Mouse (Mus musculus): ENCODE data around the gene Spg20. TPM values are rescaled to one million over a fixed set of nuclear protein-coding genes. Genes with fewer than 3 reads are reported as not detected.
A peak's percentile ranks its signal among the peaks of the same experiment; 100 is the strongest.

Gene Spg20
- 10.3 and 12.0 TPM in 2 replicates for polyA plus RNA-seq (2012)

DNA sequence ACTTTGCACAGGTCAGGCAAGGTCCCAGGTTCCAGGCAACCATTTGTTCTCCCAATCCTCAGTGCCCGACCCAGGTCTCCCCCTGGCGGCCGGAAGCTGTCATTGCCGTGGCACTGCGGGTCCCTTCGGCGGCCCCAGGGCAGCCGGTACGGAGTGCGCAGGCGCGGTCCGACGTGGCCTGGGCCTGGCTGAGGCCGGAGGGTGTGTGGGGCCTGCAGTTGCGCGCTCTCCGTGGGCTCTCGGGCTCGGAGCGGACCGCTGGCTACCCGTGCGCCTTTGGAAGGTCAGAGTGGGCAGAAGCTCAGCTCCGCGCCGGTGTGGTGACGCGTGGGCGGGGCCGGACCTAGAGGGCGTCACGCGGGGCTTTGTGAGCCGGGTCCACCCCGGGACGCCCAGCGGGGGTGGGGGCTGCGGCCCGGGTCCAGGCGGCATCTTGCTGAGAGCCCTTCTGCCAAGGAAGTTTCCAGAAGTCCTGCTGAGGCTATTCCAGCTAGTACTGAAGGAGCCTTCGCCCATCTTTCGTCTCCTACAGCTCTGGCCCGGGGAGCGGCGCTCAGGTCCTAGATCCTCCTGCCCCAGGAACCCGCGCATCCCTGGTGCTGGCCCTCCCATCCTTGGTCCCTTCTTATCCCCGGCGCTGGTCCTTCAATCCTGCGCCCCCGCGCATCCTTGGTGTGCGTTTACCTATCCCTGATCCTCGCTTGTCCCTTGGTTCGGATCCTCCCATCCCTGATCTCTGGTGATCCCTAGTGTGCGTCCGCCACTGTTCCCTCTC lies at the start of gene Spg20:
Gene Spg20 (plus strand): TSS at position 174 of the 775 bp plus-strand sequence.
- no peak for TF ChIP-seq GATA1 (IDR thresholded peaks at IDR 0.05; ENCODE audit: low read length)

DNA sequence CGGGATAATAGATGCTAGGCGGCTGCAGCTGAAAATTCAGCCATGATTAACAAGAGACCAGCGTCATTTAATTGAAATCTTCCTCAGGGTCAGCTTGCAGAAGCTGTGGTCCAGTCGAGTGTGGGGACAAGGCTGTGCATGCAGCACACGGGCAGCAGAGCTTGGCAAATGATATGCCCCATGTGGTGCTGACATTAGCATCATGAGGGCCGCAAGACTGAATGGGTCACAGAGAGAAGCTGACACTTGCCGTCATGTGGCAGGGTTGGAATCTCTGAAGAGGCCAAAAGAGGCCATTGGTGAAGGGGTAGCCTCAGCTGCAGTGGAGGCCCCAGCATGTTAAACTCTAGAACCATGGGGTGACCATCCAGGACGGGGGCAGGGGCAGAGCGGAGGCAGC lies 49.3 kb upstream of the Spg20 start:
- no peak for TF ChIP-seq GATA1 (IDR thresholded peaks at IDR 0.05; ENCODE audit: low read length)

- TF ChIP-seq GATA1 (IDR thresholded peaks at IDR 0.05; ENCODE audit: low read length) = no peak
Measured at GRCm38 (mm10) chr3:55064396-55064795, 47.5 kb upstream of the Spg20 start.

DNA sequence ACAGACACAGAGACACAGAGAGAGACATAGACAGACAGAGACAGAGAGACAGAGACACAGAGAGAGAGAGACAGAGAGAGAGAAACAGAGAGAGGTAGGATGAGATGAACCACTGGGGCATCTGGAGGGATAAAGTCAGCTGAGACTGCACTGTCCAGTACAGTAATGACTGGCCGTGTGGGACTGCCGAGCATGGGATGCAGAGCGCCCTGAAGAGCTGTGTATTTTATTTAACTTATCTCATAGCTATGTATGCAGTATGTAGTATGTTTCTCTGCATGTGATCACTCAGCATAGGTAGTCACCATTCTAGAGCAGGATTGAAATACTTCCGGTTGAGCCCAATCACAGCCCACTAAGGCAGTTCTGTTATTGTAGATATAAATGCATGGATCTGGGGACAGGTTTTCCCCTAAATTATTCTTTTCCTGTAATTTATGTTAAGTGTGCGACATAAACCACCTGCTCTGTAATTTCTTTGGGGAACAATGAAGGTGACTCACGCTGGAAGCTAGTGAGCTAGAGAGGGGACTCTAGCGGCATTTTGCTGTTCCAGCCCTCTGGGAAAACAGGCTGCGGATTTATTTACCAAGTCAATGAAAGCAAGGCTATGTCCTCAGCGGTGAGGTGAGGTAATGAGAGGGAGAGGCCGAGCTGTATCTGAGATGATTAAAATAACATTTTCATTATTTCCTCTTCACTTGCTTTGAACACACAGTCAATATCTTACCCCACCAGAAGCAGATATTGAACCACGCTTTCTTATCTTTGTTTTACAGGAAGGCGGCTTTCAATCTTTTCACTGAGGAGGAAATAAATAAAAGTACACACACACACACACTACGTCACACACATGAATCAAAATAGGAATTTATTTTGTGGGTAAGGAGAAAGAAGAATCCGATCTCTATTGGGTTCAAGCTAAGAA lies 45.9 kb upstream of the Spg20 start:
- no peak for TF ChIP-seq GATA1 (IDR thresholded peaks at IDR 0.05; ENCODE audit: low read length)

DNA sequence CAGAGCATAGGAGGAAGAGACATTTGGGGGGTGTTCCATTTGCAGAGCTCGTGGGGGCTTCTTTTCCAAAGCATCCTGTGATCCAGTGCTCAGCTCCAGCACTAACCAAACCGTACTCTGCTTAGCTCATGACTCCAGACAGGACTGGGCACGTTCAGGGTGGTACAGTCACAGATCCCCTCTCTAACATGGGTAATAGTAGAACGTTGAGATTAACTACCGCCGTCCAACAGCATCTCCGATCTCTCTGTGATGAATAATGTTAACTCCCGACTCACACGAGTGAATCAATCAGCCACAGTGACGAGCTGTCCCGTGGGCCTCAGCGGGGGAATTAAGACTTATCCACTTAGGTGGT lies 45.3 kb upstream of the Spg20 start:
- TF ChIP-seq GATA1 (IDR thresholded peaks at IDR 0.05; ENCODE audit: low read length) = no peak

DNA sequence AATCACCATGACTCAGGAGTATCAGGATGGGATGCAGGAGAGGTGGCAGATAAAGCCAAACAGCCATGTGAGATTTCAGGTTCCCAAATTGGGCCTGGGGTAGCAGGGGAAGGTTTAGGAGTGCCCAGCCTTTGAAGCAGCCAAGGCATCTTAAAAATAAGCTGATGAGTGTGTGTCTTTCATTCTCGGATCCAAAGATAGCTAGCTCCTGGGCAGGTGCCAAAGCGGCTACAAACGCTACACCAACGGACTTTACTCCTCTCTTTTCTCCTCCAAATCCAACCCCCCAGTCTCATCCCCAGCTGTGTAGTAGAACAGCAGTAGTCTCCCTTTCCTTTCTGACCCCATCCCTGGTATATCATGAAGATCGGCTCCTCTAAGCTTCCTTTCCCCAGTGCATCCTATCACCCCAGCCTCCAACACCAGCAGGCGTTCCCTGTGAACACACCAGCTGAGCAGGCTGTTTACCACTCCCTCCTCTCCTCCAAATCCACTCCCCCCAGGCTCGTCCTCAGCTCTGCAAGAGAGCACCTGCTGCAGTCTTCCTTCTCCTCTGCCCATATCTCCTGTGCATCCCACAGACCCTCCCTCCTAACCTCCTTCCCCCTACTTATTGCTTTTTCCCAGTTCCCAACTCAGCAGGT lies 44.0 kb upstream of the Spg20 start:
- no peak for TF ChIP-seq GATA1 (IDR thresholded peaks at IDR 0.05; ENCODE audit: low read length)

DNA sequence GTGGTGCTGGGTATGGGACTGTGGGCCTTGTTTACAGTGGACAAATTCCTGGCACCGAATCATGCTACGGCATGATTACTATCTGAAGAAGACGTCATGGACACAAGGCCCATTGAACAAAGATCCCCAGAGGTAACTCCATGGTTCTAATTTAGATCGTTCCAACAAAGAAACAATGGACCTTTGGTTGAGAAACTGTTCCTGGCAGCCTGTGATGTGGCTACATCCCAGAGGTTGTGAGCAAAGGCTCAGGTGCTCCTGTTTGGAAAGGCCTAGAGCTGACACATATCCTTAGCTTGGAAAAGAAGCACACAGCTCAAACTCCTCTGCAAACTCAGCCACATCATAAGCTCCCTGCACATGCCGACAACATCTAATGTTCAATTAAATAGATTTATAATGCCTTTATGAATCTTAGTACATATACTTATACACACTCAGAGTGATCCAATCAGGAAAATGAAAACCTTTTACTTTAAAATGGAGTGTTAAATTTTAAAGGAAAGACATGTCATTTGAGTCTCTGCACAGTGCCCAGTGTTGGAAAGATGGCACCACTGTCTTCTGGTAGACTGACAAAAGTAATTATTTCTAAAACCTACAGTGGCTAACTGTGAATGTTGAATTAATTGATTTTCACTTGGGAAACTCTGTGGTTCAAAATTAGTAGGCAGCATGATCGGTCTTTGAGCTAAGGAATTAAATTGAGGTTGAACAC lies 37.2 kb upstream of the Spg20 start:
- no peak for TF ChIP-seq GATA1 (IDR thresholded peaks at IDR 0.05; ENCODE audit: low read length)

DNA sequence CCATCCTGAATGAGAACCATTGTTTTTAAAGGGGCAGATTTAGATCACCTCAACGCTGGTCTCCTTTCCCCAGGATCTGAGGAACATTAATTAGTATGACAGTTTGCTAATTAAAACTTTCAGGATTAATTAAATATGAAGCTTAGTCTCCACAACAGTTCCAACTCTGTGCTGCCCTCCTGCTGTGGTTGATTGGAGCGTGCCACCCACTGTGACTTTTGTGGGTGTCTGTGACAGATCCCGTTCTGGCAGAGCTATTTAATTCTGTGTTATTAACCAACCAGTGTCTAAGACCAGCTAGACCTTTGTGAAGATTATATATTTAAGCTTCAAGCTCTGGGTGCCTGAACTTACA lies 36.6 kb upstream of the Spg20 start:
- no peak for TF ChIP-seq GATA1 (IDR thresholded peaks at IDR 0.05; ENCODE audit: low read length)

GRCm38 (mm10) chr3:55078233-55078632 lies 33.7 kb upstream of the Spg20 start:
- no peak for TF ChIP-seq GATA1 (IDR thresholded peaks at IDR 0.05; ENCODE audit: low read length)

- TF ChIP-seq GATA1 (IDR thresholded peaks at IDR 0.05; ENCODE audit: low read length) = no peak
Measured at GRCm38 (mm10) chr3:55079619-55080018, 32.3 kb upstream of the Spg20 start.

DNA sequence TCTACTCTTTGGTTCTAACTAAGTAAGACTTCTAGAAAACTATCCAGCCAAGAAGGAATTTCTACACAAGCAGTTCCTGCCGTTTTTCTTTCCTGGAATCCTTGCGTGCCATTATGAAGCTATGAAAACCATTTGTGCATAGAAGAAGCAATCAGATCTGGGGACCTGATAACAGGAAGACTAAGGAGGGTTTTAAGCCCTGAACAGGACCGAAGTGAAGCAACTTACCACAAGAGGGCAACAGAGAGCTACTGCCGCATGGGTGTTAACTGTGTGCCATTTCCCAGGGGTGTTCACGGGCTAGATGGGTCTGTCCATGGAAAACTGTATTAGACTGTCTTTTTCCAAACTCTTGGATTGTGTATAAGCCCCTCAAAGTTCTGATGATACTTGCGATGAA lies 31.9 kb upstream of the Spg20 start:
- peak; percentile 52 for TF ChIP-seq GATA1 (IDR thresholded peaks at IDR 0.05; ENCODE audit: low read length)

GRCm38 (mm10) chr3:55084781-55085180 lies 27.1 kb upstream of the Spg20 start:
- TF ChIP-seq GATA1 (IDR thresholded peaks at IDR 0.05; ENCODE audit: low read length) = no peak

DNA sequence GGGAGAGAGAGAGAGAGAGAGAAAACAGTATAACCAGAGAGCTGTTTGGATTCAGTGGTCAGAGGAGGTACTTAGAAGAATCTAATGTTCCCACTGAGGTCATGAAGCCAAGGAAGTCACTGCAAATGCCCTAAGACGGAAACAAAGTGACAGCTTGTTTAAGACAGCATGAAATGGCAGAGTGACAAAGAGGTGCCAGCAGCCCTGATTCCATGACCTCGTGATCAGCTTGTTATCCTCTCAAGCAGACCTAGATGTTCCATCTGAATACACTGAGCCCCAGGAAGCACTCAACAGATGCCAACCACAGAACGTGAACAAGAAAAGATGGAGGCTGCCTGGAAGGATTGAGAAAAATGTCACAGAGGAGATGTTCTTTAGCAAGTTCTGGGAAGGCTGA lies 26.2 kb upstream of the Spg20 start:
- TF ChIP-seq GATA1 (IDR thresholded peaks at IDR 0.05; ENCODE audit: low read length) = no peak

- TF ChIP-seq GATA1 (IDR thresholded peaks at IDR 0.05; ENCODE audit: low read length) = no peak
Measured at GRCm38 (mm10) chr3:55086948-55087347, 25.0 kb upstream of the Spg20 start.

GRCm38 (mm10) chr3:55087360-55087759 lies 24.5 kb upstream of the Spg20 start:
- TF ChIP-seq GATA1 (IDR thresholded peaks at IDR 0.05; ENCODE audit: low read length) = no peak

Data from G1E-ER4 (cell line).